Mouse (Mus musculus) CD4-positive, CD25-positive, alpha-beta regulatory T cell, adult 2 months (primary cell): ENCODE data around the gene Trim38.

Experiments used
- DNase-seq: peaks from one replicate; pipeline ENCODE4 v3.0.0-alpha.2; 2012; ENCODE audit warnings: low read depth, low spot score

Trim38 gene

GRCm38 (mm10) chr13:23834836-23835235, 65.1 kb downstream of the Trim38 start:
- no peak for DNase-seq

DNA sequence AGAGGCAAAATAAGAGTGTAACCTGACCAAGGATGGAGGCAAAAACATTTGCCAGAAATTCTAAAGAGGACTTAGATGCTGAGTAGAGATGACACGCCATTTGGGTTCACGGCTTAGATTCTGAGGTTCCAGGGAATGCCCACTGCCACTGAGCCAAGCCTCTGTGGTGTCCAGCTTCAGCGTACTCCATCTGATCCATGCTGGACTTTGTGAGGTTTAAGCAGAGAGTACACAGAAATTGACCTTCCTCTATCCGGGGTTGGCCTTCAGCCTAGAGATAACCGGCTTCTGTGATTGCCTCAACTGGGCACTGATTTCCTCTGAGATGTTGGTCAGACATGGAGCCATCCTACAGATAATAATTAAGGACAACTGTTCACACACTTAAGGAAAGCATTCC, 66.9 kb downstream of the Trim38 start:
- DNase-seq, result no peak

GRCm38 (mm10) chr13:23839308-23839707, 69.6 kb downstream of the Trim38 start, which contains the start of gene Slc17a3:
TSS of gene Slc17a3 (plus strand) at chr13:23839434.
- no peak for DNase-seq
